Mouse (Mus musculus) heart, postnatal 4 days (tissue): Measurements from ENCODE around the gene Ccnl2. TPM values are rescaled to one million over a fixed set of nuclear protein-coding genes. Genes with fewer than 3 reads are reported as not detected.
A peak's percentile ranks its signal among the peaks of the same experiment; 100 is the strongest.
"Not testable (repeated sequence)": the region's sequence is repeated elsewhere in the genome, so short reads cannot be mapped to it uniquely, and the experiment has no call there.

Experiments used
- DNase-seq: peaks from one replicate; pipeline ENCODE4 v3.0.0; 2021
- total RNA-seq, 2 experiments: library from RNA; stranded (reverse); gene quantifications; 2 replicates each; pipeline ENCODE4 v1.2.3; 2021

Ccnl2 gene
- 10 to 100 TPM; 58.2 to 59.4 TPM for total RNA-seq

GRCm38 (mm10) chr4:155811929-155812664 lies at the start of gene Ccnl2:
Gene Ccnl2 (plus strand): TSS chr4:155812489.
- DNase-seq: peak; percentile 94

- no peak for DNase-seq
These were observed 42.8 kb upstream of the Ccnl2 start for GRCm38 (mm10) chr4:155769496-155769879.

- peak; percentile 95 for DNase-seq
These were observed 42.3 kb upstream of the Ccnl2 start for GRCm38 (mm10) chr4:155769880-155770512.

GRCm38 (mm10) chr4:155770626-155771025 lies 41.7 kb upstream of the Ccnl2 start:
- DNase-seq: no peak

- no peak for DNase-seq
These were observed 40.6 kb upstream of the Ccnl2 start for GRCm38 (mm10) chr4:155771706-155772105.

GRCm38 (mm10) chr4:155772786-155773185 lies 39.5 kb upstream of the Ccnl2 start:
- no peak for DNase-seq

GRCm38 (mm10) chr4:155773335-155774078 lies 38.8 kb upstream of the Ccnl2 start:
- no peak for DNase-seq

GRCm38 (mm10) chr4:155774280-155774754 lies 38.0 kb upstream of the Ccnl2 start, which contains the start of gene Vwa1:
Gene Vwa1 (minus strand): TSS chr4:155774698.
- DNase-seq: peak; percentile 94

GRCm38 (mm10) chr4:155774971-155775740 lies 37.1 kb upstream of the Ccnl2 start:
- peak; percentile 82 for DNase-seq

- peak; percentile 68 for DNase-seq
These were observed 36.4 kb upstream of the Ccnl2 start for GRCm38 (mm10) chr4:155775855-155776254.

GRCm38 (mm10) chr4:155776704-155777335 lies 35.5 kb upstream of the Ccnl2 start:
- DNase-seq: no peak

- peak; percentile 56 for DNase-seq
These were observed 34.5 kb upstream of the Ccnl2 start for GRCm38 (mm10) chr4:155777816-155778215.

- no peak for DNase-seq
These were observed 32.8 kb upstream of the Ccnl2 start for GRCm38 (mm10) chr4:155779498-155779897.

- peak; percentile 74 for DNase-seq
These were observed 31.4 kb upstream of the Ccnl2 start for GRCm38 (mm10) chr4:155780895-155781294.

- DNase-seq: no peak
These were observed 28.7 kb upstream of the Ccnl2 start for GRCm38 (mm10) chr4:155783486-155784080.

GRCm38 (mm10) chr4:155784081-155784701 lies 28.1 kb upstream of the Ccnl2 start:
- DNase-seq: peak; percentile 86

GRCm38 (mm10) chr4:155785246-155785645 lies 27.0 kb upstream of the Ccnl2 start:
- DNase-seq: no peak

- DNase-seq: no peak
These were observed 26.5 kb upstream of the Ccnl2 start, which contains the start of gene Tmem88b for GRCm38 (mm10) chr4:155785819-155786218. Gene Tmem88b (minus strand): TSS chr4:155785874.

GRCm38 (mm10) chr4:155788300-155788699 lies 24.0 kb upstream of the Ccnl2 start:
- DNase-seq: no peak

- not testable (repeated sequence) for DNase-seq
These were observed 23.5 kb upstream of the Ccnl2 start for GRCm38 (mm10) chr4:155788833-155789232.

- DNase-seq: no peak
These were observed 22.2 kb upstream of the Ccnl2 start, which contains the start of gene Ankrd65 for GRCm38 (mm10) chr4:155790021-155790489. Gene Ankrd65 (plus strand): TSS chr4:155790439.
